Mouse (Mus musculus): ENCODE data around the gene Bcan. TPM values are rescaled to one million over a fixed set of nuclear protein-coding genes. Genes with fewer than 3 reads are reported as not detected.

Gene Bcan
- total RNA-seq (2014; rRNA removed): 248 and 284 TPM in 2 replicates
- polyA plus RNA-seq (2015; fragmentation: Nextera tagmentation; extraction: Ambion mirVana): 180 and 212 TPM in 2 replicates

- under 1% methylated on average over 37 of the region's 39 CpGs for WGBS
- Histone ChIP-seq H3K27me3 (ENCODE audit: insufficient read depth, low read length) (peaks cover 66% of the 10 kb centered on the region), H3K9me3 (ENCODE audit: low read length) (no peaks in the 10 kb centered on the region), H3K4me1 (ENCODE audit: insufficient read depth, low read length) (peaks cover 24% of the 10 kb centered on the region), H3K27ac (ENCODE audit: low read depth, low read length) (peak within 1 kb of the TSS; percentile 65), H3K36me3 (ENCODE audit: insufficient read depth, low read length) (no peaks in the 10 kb centered on the region), H3K4me3 (ENCODE audit: low read depth, low read length) (peak within 1 kb of the TSS; percentile 45), H3K9ac (replicated peaks; ENCODE audit: low read length, poor library complexity, severe bottlenecking) (peak within 1 kb of the TSS; percentile 67), H3K4me2 (ENCODE audit: low read depth, low read length, poor library complexity, severe bottlenecking) (peak within 1 kb of the TSS; percentile 92)
- DNase-seq (ENCODE audit: low spot score) (peak; percentile 68), ATAC-seq (ENCODE audit: low FRiP score) (peak; percentile 48)
- TF ChIP-seq CTCF (IDR thresholded peaks at IDR 0.05): peak; percentile 40
Measured at GRCm38 (mm10) chr3:88000181-88000580, at the start of gene Bcan. TSS of gene Bcan (minus strand) at chr3:88000230.

- Histone ChIP-seq H3K4me1 (ENCODE audit: insufficient read depth, low read length) (no peaks in the 10 kb centered on the region), H3K4me2 (ENCODE audit: low read depth, low read length, poor library complexity, severe bottlenecking) (no peak overlapping the region), H3K36me3 (ENCODE audit: insufficient read depth, low read length) (peaks cover 24% of the 10 kb centered on the region), H3K9me3 (ENCODE audit: low read length) (no peaks in the 10 kb centered on the region), H3K9ac (replicated peaks; ENCODE audit: low read length, poor library complexity, severe bottlenecking) (no peak overlapping the region), H3K27me3 (ENCODE audit: insufficient read depth, low read length) (no peaks in the 10 kb centered on the region), H3K27ac (ENCODE audit: low read depth, low read length) (no peak overlapping the region), H3K4me3 (ENCODE audit: low read depth, low read length) (no peak overlapping the region)
- no peak for TF ChIP-seq CTCF (IDR thresholded peaks at IDR 0.05)
- 92% methylated on average over 3 of the region's 3 CpGs for WGBS
- ATAC-seq (ENCODE audit: low FRiP score) (no peak), DNase-seq (ENCODE audit: low spot score) (no peak)
Measured at GRCm38 (mm10) chr3:88049532-88049931, 49.5 kb upstream of the Bcan start.

- Histone ChIP-seq H3K27ac (ENCODE audit: low read depth, low read length) (peak within 1 kb of the TSS; percentile 60), H3K9me3 (ENCODE audit: low read length) (no peaks in the 10 kb centered on the region)
- TF ChIP-seq CTCF (IDR thresholded peaks at IDR 0.05): no peak
Measured at GRCm38 (mm10) chr3:88042661-88043421, 42.8 kb upstream of the Bcan start, which contains the start of gene Gpatch4. TSS of gene Gpatch4 (plus strand) at chr3:88043108.

GRCm38 (mm10) chr3:88035561-88036293 lies 35.7 kb upstream of the Bcan start:
- H3K9me3 ChIP-seq (ENCODE audit: low read length): no peaks in the 10 kb centered on the region
- TF ChIP-seq CTCF (IDR thresholded peaks at IDR 0.05): no peak

More at GRCm38 (mm10) chr3:88042661-88043421, 42.8 kb upstream of the Bcan start, which contains the start of gene Gpatch4:
- peak within 1 kb of the TSS; percentile 62 for H3K9ac ChIP-seq (replicated peaks; ENCODE audit: low read length, poor library complexity, severe bottlenecking)
- no peaks in the 10 kb centered on the region for H3K36me3 ChIP-seq (ENCODE audit: insufficient read depth, low read length)
- H3K4me1 ChIP-seq (ENCODE audit: insufficient read depth, low read length): no peaks in the 10 kb centered on the region
- no peaks in the 10 kb centered on the region for H3K27me3 ChIP-seq (ENCODE audit: insufficient read depth, low read length)
- peak within 1 kb of the TSS; percentile 75 for H3K4me2 ChIP-seq (ENCODE audit: low read depth, low read length, poor library complexity, severe bottlenecking)
- peak within 1 kb of the TSS; percentile 80 for H3K4me3 ChIP-seq (ENCODE audit: low read depth, low read length)
- ATAC-seq (ENCODE audit: low FRiP score) (peak; percentile 90), DNase-seq (ENCODE audit: low spot score) (peak; percentile 98)
- WGBS: 11% methylated on average over 36 of the region's 36 CpGs

GRCm38 (mm10) chr3:88033506-88033905 lies 33.5 kb upstream of the Bcan start:
- Histone ChIP-seq H3K4me1 (ENCODE audit: insufficient read depth, low read length) (no peaks in the 10 kb centered on the region), H3K27me3 (ENCODE audit: insufficient read depth, low read length) (peaks cover 15% of the 10 kb centered on the region; the same call in 1 of the 2 replicates), H3K4me2 (ENCODE audit: low read depth, low read length, poor library complexity, severe bottlenecking) (no peak overlapping the region), H3K4me3 (ENCODE audit: low read depth, low read length) (no peak overlapping the region), H3K27ac (ENCODE audit: low read depth, low read length) (no peak overlapping the region), H3K36me3 (ENCODE audit: insufficient read depth, low read length) (no peaks in the 10 kb centered on the region), H3K9ac (replicated peaks; ENCODE audit: low read length, poor library complexity, severe bottlenecking) (no peak overlapping the region), H3K9me3 (ENCODE audit: low read length) (no peaks in the 10 kb centered on the region)
- no peak for ATAC-seq (ENCODE audit: low FRiP score)
- no peak for DNase-seq (ENCODE audit: low spot score)
- TF ChIP-seq CTCF (IDR thresholded peaks at IDR 0.05): no peak
- WGBS: 82% methylated on average over 5 of the region's 5 CpGs

More at GRCm38 (mm10) chr3:88035561-88036293, 35.7 kb upstream of the Bcan start:
- H3K4me3 ChIP-seq (ENCODE audit: low read depth, low read length): no peak overlapping the region
- H3K4me1 ChIP-seq (ENCODE audit: insufficient read depth, low read length): no peaks in the 10 kb centered on the region
- WGBS: 61% methylated on average over 1 of the region's 1 CpGs
- peaks cover 9% of the 10 kb centered on the region; the same call in 1 of the 2 replicates for H3K27me3 ChIP-seq (ENCODE audit: insufficient read depth, low read length)
- no peak for ATAC-seq (ENCODE audit: low FRiP score)
- no peak overlapping the region for H3K9ac ChIP-seq (replicated peaks; ENCODE audit: low read length, poor library complexity, severe bottlenecking)
- H3K27ac ChIP-seq (ENCODE audit: low read depth, low read length): no peak overlapping the region
- no peak for DNase-seq (ENCODE audit: low spot score)
- no peak overlapping the region for H3K4me2 ChIP-seq (ENCODE audit: low read depth, low read length, poor library complexity, severe bottlenecking)
- no peaks in the 10 kb centered on the region for H3K36me3 ChIP-seq (ENCODE audit: insufficient read depth, low read length)

Data from midbrain, postnatal 0 days (tissue).